Comparison of ENCODE assay signal across 39 mouse cellular contexts in the genomic region with DNA sequence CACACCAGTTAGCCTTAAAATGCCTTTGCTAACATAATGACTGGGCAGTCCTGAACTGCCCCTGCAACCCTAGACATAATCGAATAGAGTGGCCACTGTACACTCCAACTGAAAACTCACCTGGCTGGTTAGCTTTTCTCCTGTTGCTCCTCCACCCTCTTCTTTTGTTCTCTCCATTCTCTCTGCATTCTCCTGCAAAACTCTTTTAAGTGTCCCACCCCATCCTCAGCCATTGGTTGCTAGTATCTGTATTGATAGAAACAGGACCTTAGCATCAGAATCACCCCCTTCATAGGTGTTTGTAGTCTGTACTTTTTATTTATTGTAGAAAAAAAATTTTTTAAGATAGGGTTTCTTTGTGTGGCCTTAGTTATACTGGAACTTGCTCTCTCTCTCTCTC. TPM values are rescaled to one million over a fixed set of nuclear protein-coding genes. Genes with fewer than 3 reads are reported as not detected.
DNase-seq lines count a peak whose midpoint lies in the region; ATAC-seq and TF ChIP-seq lines count a peak whose summit lies in the region.
"Had no signal": no experiment of that assay in that cellular context is flagged by ENCODE, and none has a peak within 500 bp of the region (broad histone marks: within the 10 kb centered on the region; RNA-seq: fewer than 3 reads in every experiment).

No protein-coding gene starts in this region.

- 72% methylated on average over 1 of the region's 1 CpGs for WGBS in liver, embryonic 12.5 days (ENCODE audit: insufficient replicate concordance)
- 79% methylated on average over 1 of the region's 1 CpGs for WGBS in liver, postnatal 0 days (ENCODE audit: insufficient replicate concordance)
- WGBS in intestine, postnatal 0 days, result 93% methylated on average over 1 of the region's 1 CpGs
- 73% methylated on average over 1 of the region's 1 CpGs for WGBS in stomach, postnatal 0 days

- peaks cover 51% of the 10 kb centered on the region for H3K4me1 ChIP-seq in liver, embryonic 12.5 days
- H3K4me1 ChIP-seq in liver, postnatal 0 days (ENCODE audit: insufficient read depth), result no peaks in the 10 kb centered on the region
- H3K4me1 ChIP-seq in intestine, postnatal 0 days (replicated peaks; ENCODE audit: control insufficient read depth, insufficient read depth, low read length), result no peaks in the 10 kb centered on the region
- no peaks in the 10 kb centered on the region for H3K4me1 ChIP-seq in stomach, postnatal 0 days (replicated peaks; ENCODE audit: control insufficient read depth, insufficient read depth)
- H3K4me1 ChIP-seq: embryonic facial prominence, embryonic 10.5 days; embryonic facial prominence, embryonic 15.5 days; hindbrain, embryonic 13.5 days; midbrain, embryonic 12.5 days had no signal

- TF ChIP-seq CTCF in liver, postnatal 0 days (IDR thresholded peaks at IDR 0.05; ENCODE audit: low read depth), result no peak
- no peak for TF ChIP-seq CTCF in intestine, postnatal 0 days (IDR thresholded peaks at IDR 0.05; ENCODE audit: low read depth)
- no peak for TF ChIP-seq CTCF in stomach, postnatal 0 days (IDR thresholded peaks at IDR 0.05; ENCODE audit: low read depth)

- ATAC-seq in liver, embryonic 12.5 days, result no peak
- ATAC-seq in liver, postnatal 0 days, result no peak
- no peak for ATAC-seq in intestine, postnatal 0 days
- ATAC-seq in stomach, postnatal 0 days (ENCODE audit: low FRiP score, low TSS enrichment), result no peak
- ATAC-seq: forebrain, embryonic 14.5 days; intestine, embryonic 16.5 days had no signal

- H3K9me3 ChIP-seq in liver, embryonic 12.5 days (replicated peaks), result no peaks in the 10 kb centered on the region
- no peaks in the 10 kb centered on the region for H3K9me3 ChIP-seq in liver, postnatal 0 days (ENCODE audit: low read length)
- no peaks in the 10 kb centered on the region for H3K9me3 ChIP-seq in intestine, postnatal 0 days (ENCODE audit: control insufficient read depth)
- no peaks in the 10 kb centered on the region for H3K9me3 ChIP-seq in stomach, postnatal 0 days (ENCODE audit: control insufficient read depth, low read length)
- H3K9me3 ChIP-seq: embryonic facial prominence, embryonic 10.5 days; embryonic facial prominence, embryonic 15.5 days; hindbrain, embryonic 13.5 days; megakaryocyte, embryonic 14.5 days; midbrain, embryonic 12.5 days had no signal

- peak overlapping the region; percentile 87 for H3K27ac ChIP-seq in liver, embryonic 12.5 days
- H3K27ac ChIP-seq in liver, postnatal 0 days (ENCODE audit: low read depth), result peak overlapping the region; percentile 76; the same call in 1 of the 2 replicates
- no peak overlapping the region for H3K27ac ChIP-seq in intestine, postnatal 0 days (ENCODE audit: low read depth, low read length)
- no peak overlapping the region for H3K27ac ChIP-seq in stomach, postnatal 0 days (replicated peaks)
- H3K27ac ChIP-seq: embryonic facial prominence, embryonic 10.5 days; embryonic facial prominence, embryonic 15.5 days; hindbrain, embryonic 13.5 days; midbrain, embryonic 12.5 days had no signal

- DNase-seq in heart, adult 11 months, result peak; percentile 37
- DNase-seq in heart, postnatal 14 days, result no peak
- peak; percentile 81 for DNase-seq in ES-CJ7 (ENCODE audit: low read depth, low spot score)
- DNase-seq in liver, postnatal 0 days, result no peak
- no peak for DNase-seq in stomach, postnatal 0 days (ENCODE audit: low spot score)
- DNase-seq: adrenal gland, adult 8-10 months; cerebellum, adult 2 months; cerebellum, postnatal 25 days; gastrocnemius, postnatal 36 days; heart, postnatal 4 days; kidney, postnatal 25 days; lung, postnatal 4 days; right cerebral cortex, postnatal 14 days had no signal

- peak overlapping the region; percentile 31; the same call in 1 of the 2 replicates for H3K9ac ChIP-seq in liver, embryonic 12.5 days
- no peak overlapping the region for H3K9ac ChIP-seq in liver, postnatal 0 days (replicated peaks)
- H3K9ac ChIP-seq in intestine, postnatal 0 days (ENCODE audit: low read depth, low read length), result no peak overlapping the region
- no peak overlapping the region for H3K9ac ChIP-seq in stomach, postnatal 0 days (ENCODE audit: low read length)
- H3K9ac ChIP-seq: embryonic facial prominence, embryonic 15.5 days; hindbrain, embryonic 13.5 days; midbrain, embryonic 12.5 days had no signal

- no peaks in the 10 kb centered on the region for H3K27me3 ChIP-seq in liver, embryonic 12.5 days (replicated peaks)
- no peaks in the 10 kb centered on the region for H3K27me3 ChIP-seq in liver, postnatal 0 days (ENCODE audit: insufficient read depth, low read length)
- H3K27me3 ChIP-seq in intestine, postnatal 0 days (replicated peaks; ENCODE audit: control insufficient read depth, insufficient read depth, low read length), result no peaks in the 10 kb centered on the region
- H3K27me3 ChIP-seq in stomach, postnatal 0 days (ENCODE audit: control insufficient read depth, insufficient read depth, low read length), result no peaks in the 10 kb centered on the region
- H3K27me3 ChIP-seq: CH12.LX; embryonic facial prominence, embryonic 15.5 days; hindbrain, embryonic 13.5 days; megakaryocyte, embryonic 14.5 days; midbrain, embryonic 12.5 days had no signal

- H3K4me2 ChIP-seq in liver, embryonic 12.5 days, result 0 out of 2 replicates have a peak overlapping the region, but pooled peaks have one; percentile 24
- no peak overlapping the region for H3K4me2 ChIP-seq in liver, postnatal 0 days (ENCODE audit: low read depth, low read length)
- no peak overlapping the region for H3K4me2 ChIP-seq in intestine, postnatal 0 days (replicated peaks; ENCODE audit: low read depth)
- no peak overlapping the region for H3K4me2 ChIP-seq in stomach, postnatal 0 days (replicated peaks; ENCODE audit: low read depth)
- H3K4me2 ChIP-seq: embryonic facial prominence, embryonic 15.5 days; hindbrain, embryonic 13.5 days; midbrain, embryonic 12.5 days had no signal

- intact Hi-C loops in heart, postnatal 14 days (cut with DNase I), result no loop called here

- no peak for TF ChIP-seq EP300 in liver, postnatal 0 days (IDR thresholded peaks at IDR 0.05; ENCODE audit: low read depth)
- no peak for TF ChIP-seq EP300 in stomach, postnatal 0 days (optimal IDR thresholded peaks at IDR 0.05)

- no peak overlapping the region for H3K4me3 ChIP-seq in liver, embryonic 12.5 days
- no peak overlapping the region for H3K4me3 ChIP-seq in liver, postnatal 0 days (ENCODE audit: low read depth, low read length)
- no peak overlapping the region for H3K4me3 ChIP-seq in intestine, postnatal 0 days (ENCODE audit: low read depth, low read length)
- H3K4me3 ChIP-seq in stomach, postnatal 0 days (ENCODE audit: low read depth, low read length), result no peak overlapping the region
- H3K4me3 ChIP-seq: embryonic facial prominence, embryonic 10.5 days; embryonic facial prominence, embryonic 15.5 days; hindbrain, embryonic 13.5 days; megakaryocyte, embryonic 14.5 days; midbrain, embryonic 12.5 days had no signal

- H3K36me3 ChIP-seq in liver, embryonic 12.5 days, result peaks cover 86% of the 10 kb centered on the region
- peaks cover 29% of the 10 kb centered on the region for H3K36me3 ChIP-seq in liver, postnatal 0 days (replicated peaks; ENCODE audit: insufficient read depth, low read length)
- peaks cover 24% of the 10 kb centered on the region for H3K36me3 ChIP-seq in intestine, postnatal 0 days (ENCODE audit: control insufficient read depth, insufficient read depth)
- H3K36me3 ChIP-seq in stomach, postnatal 0 days (ENCODE audit: control insufficient read depth, insufficient read depth, low read length), result no peaks in the 10 kb centered on the region

RNA-seq across cellular contexts. Expression of gene Cep70, which starts 13.0 kb away (rescaled TPM):
- total RNA-seq in heart, postnatal 14 days (2021), result 1 to 10 TPM; 5.2 to 5.4 TPM
- 41.6 and 41.7 TPM in 2 replicates for polyA plus RNA-seq in liver, embryonic 12.5 days (2016; fragmentation: Nextera tagmentation; extraction: Ambion mirVana)
- 11.4 and 14.8 TPM in 2 replicates for polyA plus RNA-seq in liver, postnatal 0 days (2015; fragmentation: Nextera tagmentation; extraction: Ambion mirVana)
- polyA plus RNA-seq in intestine, postnatal 0 days (2015; fragmentation: Nextera tagmentation; extraction: Ambion mirVana), result 9.3 and 11.2 TPM in 2 replicates
- 11.6 and 13.3 TPM in 2 replicates for polyA plus RNA-seq in stomach, postnatal 0 days (2015; fragmentation: Nextera tagmentation; extraction: Ambion mirVana)

RNA-seq across cellular contexts. Expression of gene Faiml, which starts 19.2 kb away (rescaled TPM):
- total RNA-seq in heart, postnatal 14 days (2021), result not detected
- not detected in 2 replicates for polyA plus RNA-seq in liver, embryonic 12.5 days (2016; fragmentation: Nextera tagmentation; extraction: Ambion mirVana)
- polyA plus RNA-seq in liver, postnatal 0 days (2015; fragmentation: Nextera tagmentation; extraction: Ambion mirVana), result not detected in 2 replicates
- not detected in 2 replicates for polyA plus RNA-seq in intestine, postnatal 0 days (2015; fragmentation: Nextera tagmentation; extraction: Ambion mirVana)
- not detected in 2 replicates for polyA plus RNA-seq in stomach, postnatal 0 days (2015; fragmentation: Nextera tagmentation; extraction: Ambion mirVana)
- total RNA-seq: adrenal gland, adult 8-10 months; adrenal gland, postnatal 4 days; CH12.LX; gastrocnemius, adult 18-20 months; gastrocnemius, postnatal 36 days; heart, postnatal 4 days; layer of hippocampus, adult 18-20 months; layer of hippocampus, postnatal 10 days; left cerebral cortex, adult 18-20 months; left cerebral cortex, postnatal 14 days; liver, adult 2 months had no signal
- polyA plus RNA-seq: C2C12; cerebellum, adult 2 months; embryonic facial prominence, embryonic 10.5 days; embryonic facial prominence, embryonic 15.5 days; forebrain, embryonic 14.5 days; frontal cortex, adult 2 months; heart, embryonic 16.5 days; hindbrain, embryonic 13.5 days; intestine, embryonic 16.5 days; kidney, embryonic 14.5 days; limb, embryonic 11.5 days; liver, adult 2 months; lung, embryonic 16.5 days; midbrain, embryonic 12.5 days; neural tube, embryonic 14.5 days; small intestine, adult 2 months; stomach, embryonic 14.5 days had no signal

Comparison
In these comparisons a context has a peak if more than half of its experiments do, and no peak if none do; other contexts are left out.
1. DNase-seq: peak in heart, adult 11 months (single experiment) and ES-CJ7 (single experiment); none in heart, postnatal 14 days (0 of 2), liver, postnatal 0 days (single experiment) and stomach, postnatal 0 days (single experiment).
2. H3K27ac ChIP-seq: peak in liver, embryonic 12.5 days (single experiment) and liver, postnatal 0 days (single experiment); none in intestine, postnatal 0 days (single experiment) and stomach, postnatal 0 days (single experiment).